Mouse (Mus musculus) kidney, adult 2 months (tissue): ENCODE measurements around the gene Fdx1l.

Experiments used
- CTCF ChIP-seq: fragments of 200-500 bp; conservative IDR thresholded peaks from 2 replicates; pipeline ENCODE4 v1.5.1; 2011; ENCODE audit warnings: low read depth, mild to moderate bottlenecking, control low read depth, low read length, moderate library complexity, mixed read lengths; ENCODE audit not compliant: insufficient read depth, insufficient read length
- POLR2A ChIP-seq: fragments of 200-500 bp; IDR thresholded peaks from one replicate; pipeline ENCODE4 v1.6.1; 2011; ENCODE audit warnings: low read depth, low read length, control low read depth

GRCm38 (mm10) chr9:21031896-21032351 is 41.5 kb downstream of the Fdx1l start, which contains the start of gene Icam5:
- no peak for TF ChIP-seq POLR2A
- TF ChIP-seq CTCF = no peak
